Mouse (Mus musculus) WW6 (cell line): Measurements from ENCODE around the gene Ssxb6.
"Not testable (repeated sequence)": the region's sequence is repeated elsewhere in the genome, so short reads cannot be mapped to it uniquely, and the experiment has no call there.

Experiments
- DNase-seq: peaks from one replicate; pipeline ENCODE4 v3.0.0-alpha.2; 2013; ENCODE audit warnings: low read depth, low spot score

Ssxb6 gene

GRCm38 (mm10) chrX:8548155-8548554 lies at the start of gene Ssxb6:
Gene Ssxb6 (minus strand): TSS chrX:8548255.
- DNase-seq: not testable (repeated sequence)

DNA sequence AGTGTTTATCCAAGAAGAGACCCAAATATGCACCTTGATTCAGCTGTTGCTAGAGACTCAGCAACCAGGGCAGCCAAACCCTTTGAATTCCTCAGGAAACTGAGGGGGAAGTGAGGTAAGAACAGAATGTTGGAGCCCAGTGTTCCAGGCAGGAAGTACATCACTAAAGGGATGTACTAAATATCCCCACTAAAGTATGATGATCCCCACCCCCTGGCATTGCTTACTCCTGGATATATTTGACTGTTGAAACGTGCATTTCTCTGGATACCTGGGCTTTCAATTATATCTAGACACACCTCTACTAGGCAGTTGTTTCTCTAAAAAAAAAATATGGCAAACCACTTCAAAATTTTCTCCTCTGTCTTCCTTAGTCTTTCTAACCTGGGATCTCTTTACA lies 43.7 kb upstream of the Ssxb6 start, which contains the start of gene Ssxb3:
Gene Ssxb3 (minus strand): TSS at position 101 of the 400 bp plus-strand sequence.
- not testable (repeated sequence) for DNase-seq

DNA sequence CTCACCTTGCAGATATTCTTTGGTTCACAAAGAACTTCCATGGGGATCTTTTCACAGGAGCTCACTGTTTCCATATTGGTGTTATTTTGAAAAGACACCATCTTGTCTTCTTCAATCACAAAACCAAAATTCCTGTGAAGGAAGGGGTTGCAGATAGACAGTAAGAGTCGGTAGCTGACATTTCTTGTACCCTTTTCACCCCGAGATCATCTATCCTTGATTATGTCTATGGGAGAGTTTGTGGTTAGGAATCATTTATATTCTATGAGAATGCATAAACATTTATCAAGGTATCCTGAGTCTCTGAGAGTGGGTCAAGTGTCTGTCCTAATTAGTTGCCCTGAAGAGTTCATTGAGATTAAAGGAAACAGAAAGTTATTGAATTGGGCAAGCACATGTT lies 23.2 kb downstream of the Ssxb6 start, which contains the start of gene Gm14459:
Gene Gm14459 (minus strand): TSS at position 101 of the 400 bp plus-strand sequence.
- no peak for DNase-seq
